Comparison of ENCODE assay signal across 16 mouse cellular contexts in genomic region chr11:68966554-68966953, GRCm38 (mm10). TPM values are rescaled to one million over a fixed set of nuclear protein-coding genes. Genes with fewer than 3 reads are reported as not detected.
A peak's percentile ranks its signal among the peaks of the same experiment; 100 is the strongest.
DNase-seq lines count a peak whose midpoint lies in the region; ATAC-seq and TF ChIP-seq lines count a peak whose summit lies in the region.
"Had no signal": no experiment of that assay in that cellular context is flagged by ENCODE, and none has a peak within 500 bp of the region (broad histone marks: within the 10 kb centered on the region; RNA-seq: fewer than 3 reads in every experiment).

No protein-coding gene starts in this region.

- peak overlapping the region; percentile 91 for H3K27ac ChIP-seq in gastrocnemius, adult 2 months
- no peak overlapping the region for H3K27ac ChIP-seq in liver, embryonic 11.5 days (ENCODE audit: low read depth, low read length)
- H3K27ac ChIP-seq: forebrain, embryonic 12.5 days had no signal

- WGBS in liver, embryonic 11.5 days = 46% methylated on average over 1 of the region's 1 CpGs

- H3K4me2 ChIP-seq in liver, embryonic 11.5 days = peak overlapping the region; percentile 98

- no peaks in the 10 kb centered on the region for H3K36me3 ChIP-seq in liver, embryonic 11.5 days (ENCODE audit: control insufficient read depth, insufficient read depth, low read length)
- H3K36me3 ChIP-seq: embryonic facial prominence, embryonic 15.5 days; forebrain, embryonic 12.5 days had no signal

- intact Hi-C loops in gastrocnemius, adult 2 months (cut with DNase I) = loop anchor here (2.0 kb wide), 1 partner anchor 70 kb away; no protein-coding TSS in a partner anchor

- no peaks in the 10 kb centered on the region for H3K27me3 ChIP-seq in liver, embryonic 11.5 days (replicated peaks; ENCODE audit: control insufficient read depth, insufficient read depth, low read length)
- H3K27me3 ChIP-seq: embryonic facial prominence, embryonic 15.5 days had no signal

- DNase-seq in gastrocnemius, adult 2 months = no peak
- DNase-seq in gastrocnemius, postnatal 10 days = no peak
- DNase-seq in liver, embryonic 11.5 days (ENCODE audit: low spot score) = no peak
- DNase-seq in liver (no peak), A20 (ENCODE audit: low read depth, low spot score) (peak; percentile 31)
- DNase-seq in induced T-regulatory cell, adult 2 months (ENCODE audit: low read depth) = peak; percentile 40
- DNase-seq in thymus, adult 18-20 months = no peak
- DNase-seq in gastrocnemius, postnatal 4 days (ENCODE audit: low spot score in 2 of 2) = no peak
- DNase-seq: layer of hippocampus, postnatal 36 days; right cerebral cortex, adult 18-20 months had no signal

- ATAC-seq in liver, embryonic 11.5 days (replicated peaks; ENCODE audit: low FRiP score) = no peak

- H3K4me3 ChIP-seq in gastrocnemius, adult 2 months = peak overlapping the region; percentile 91; the same call in 1 of the 2 replicates
- H3K4me3 ChIP-seq in liver, embryonic 11.5 days (ENCODE audit: low read depth, low read length) = no peak overlapping the region

- H3K9me3 ChIP-seq in liver, embryonic 11.5 days (ENCODE audit: control insufficient read depth, low read length) = no peaks in the 10 kb centered on the region
- H3K9me3 ChIP-seq: embryonic facial prominence, embryonic 15.5 days; forebrain, embryonic 12.5 days had no signal

- no peak for TF ChIP-seq CTCF in gastrocnemius, adult 2 months (IDR thresholded peaks at IDR 0.05)

- H3K4me1 ChIP-seq in liver, embryonic 11.5 days (replicated peaks; ENCODE audit: control insufficient read depth, insufficient read depth, low read length) = peaks cover 13% of the 10 kb centered on the region

- H3K9ac ChIP-seq in liver, embryonic 11.5 days (ENCODE audit: low read depth, low read length) = no peak overlapping the region
- H3K9ac ChIP-seq: embryonic facial prominence, embryonic 15.5 days; forebrain, embryonic 12.5 days had no signal

RNA-seq across cellular contexts. Expression of gene Slc25a35, which starts 1.4 kb away (rescaled TPM):
- 1 to 10 TPM; 2.9 to 5.0 TPM for total RNA-seq in gastrocnemius, adult 2 months (2021)
- total RNA-seq in gastrocnemius, postnatal 10 days (2021) = 1 to 10 TPM; 2.3 to 3.7 TPM
- polyA plus RNA-seq in liver, embryonic 11.5 days (2014; fragmentation: Nextera tagmentation; extraction: Ambion mirVana) = 1.4 and 1.7 TPM in 2 replicates
- total RNA-seq in gastrocnemius, postnatal 4 days (2021) = 1 to 10 TPM; 1.1 to 2.7 TPM

RNA-seq across cellular contexts. Expression of gene Rangrf, which starts 8.4 kb away (rescaled TPM):
- 10 to 100 TPM; 55.4 to 71.1 TPM for total RNA-seq in gastrocnemius, adult 2 months (2021)
- 10 to 100 TPM; 45.0 to 57.6 TPM for total RNA-seq in gastrocnemius, postnatal 10 days (2021)
- 94.4 and 97.5 TPM in 2 replicates for polyA plus RNA-seq in liver, embryonic 11.5 days (2014; fragmentation: Nextera tagmentation; extraction: Ambion mirVana)
- total RNA-seq in gastrocnemius, postnatal 4 days (2021) = 10 to 100 TPM; 23.5 to 25.1 TPM

RNA-seq across cellular contexts. Expression of gene Arhgef15, which starts 9.3 kb away (rescaled TPM):
- 1 to 10 TPM; 5.9 to 9.7 TPM for total RNA-seq in gastrocnemius, adult 2 months (2021)
- total RNA-seq in gastrocnemius, postnatal 10 days (2021) = 10 to 100 TPM; 13.0 to 17.1 TPM
- 5.8 and 6.8 TPM in 2 replicates for polyA plus RNA-seq in liver, embryonic 11.5 days (2014; fragmentation: Nextera tagmentation; extraction: Ambion mirVana)
- 10 to 100 TPM; 16.9 to 19.0 TPM for total RNA-seq in gastrocnemius, postnatal 4 days (2021)

RNA-seq across cellular contexts. Expression of gene Odf4, which starts 39.7 kb away (rescaled TPM):
- total RNA-seq in gastrocnemius, adult 2 months (2021) = not detected
- not detected for total RNA-seq in gastrocnemius, postnatal 10 days (2021)
- not detected in 2 replicates for polyA plus RNA-seq in liver, embryonic 11.5 days (2014; fragmentation: Nextera tagmentation; extraction: Ambion mirVana)
- total RNA-seq in gastrocnemius, postnatal 4 days (2021) = not detected
- total RNA-seq: heart, adult 18-20 months; hematopoietic stem cell, adult 5-6 weeks; layer of hippocampus, postnatal 36 days had no signal
- polyA plus RNA-seq: embryonic facial prominence, embryonic 15.5 days; large intestine, adult 2 months; liver, embryonic 16.5 days had no signal

RNA-seq across cellular contexts. Expression of gene Pfas, which starts 41.7 kb away (rescaled TPM):
- total RNA-seq in gastrocnemius, adult 2 months (2021) = 10 to 100 TPM in 1 of 2 experiments, 1 to 10 TPM in 1; 7.8 to 14.8 TPM
- total RNA-seq in gastrocnemius, postnatal 10 days (2021) = 10 to 100 TPM in 1 of 2 experiments, 1 to 10 TPM in 1; 7.8 to 11.2 TPM
- polyA plus RNA-seq in liver, embryonic 11.5 days (2014; fragmentation: Nextera tagmentation; extraction: Ambion mirVana) = 60.2 and 64.9 TPM in 2 replicates
- 10 to 100 TPM; 14.9 to 16.8 TPM for total RNA-seq in gastrocnemius, postnatal 4 days (2021)

Comparison
In these comparisons a context has a peak if more than half of its experiments do, and no peak if none do; other contexts are left out.
1. DNase-seq: peak in A20 (single experiment) and induced T-regulatory cell, adult 2 months (single experiment); none in gastrocnemius, adult 2 months (single experiment), gastrocnemius, postnatal 10 days (single experiment), liver, embryonic 11.5 days (single experiment), liver (single experiment), thymus, adult 18-20 months (0 of 2) and gastrocnemius, postnatal 4 days (0 of 2).